Mouse (Mus musculus): ENCODE measurements around the gene Gm28539.

DNA sequence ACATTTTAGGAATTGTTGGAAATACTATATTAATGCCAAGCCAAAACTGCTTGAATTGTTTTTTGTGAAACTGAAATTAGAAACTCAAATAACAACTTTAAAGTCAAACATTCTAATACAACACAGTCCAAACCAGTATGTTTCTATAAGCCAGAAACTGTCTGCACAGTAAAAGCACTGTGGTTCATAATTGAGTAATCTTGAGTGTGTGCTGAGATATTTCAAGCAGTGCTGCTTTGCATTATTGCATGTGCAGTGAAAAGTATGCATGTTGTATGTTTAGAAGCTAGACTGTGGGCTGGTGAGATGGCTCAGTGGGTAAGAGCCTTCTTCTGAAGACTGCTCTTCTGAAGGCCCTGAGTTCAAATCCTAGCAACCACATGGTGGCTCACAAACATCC is 47.7 kb downstream of the Gm28539 start:
- TF ChIP-seq CTCF (conservative IDR thresholded peaks at IDR 0.05; ENCODE audit: low read length) (no peak), POU5F1 (IDR thresholded peaks at IDR 0.05; ENCODE audit: borderline replicate concordance, low read length) (no peak)
